Mouse (Mus musculus): ENCODE results near the gene Skor1.
A peak's percentile ranks its signal among the peaks of the same experiment; 100 is the strongest.

Skor1 gene

GRCm38 (mm10) chr9:63133659-63134058, 15.1 kb downstream of the Skor1 start:
- DNase-seq (ENCODE audit: low spot score in 2 of 2) = no peak

GRCm38 (mm10) chr9:63132673-63133601, 15.8 kb downstream of the Skor1 start:
- peak; percentile 92 to 94 for DNase-seq (ENCODE audit: low spot score in 2 of 2)

GRCm38 (mm10) chr9:63131957-63132602, 16.7 kb downstream of the Skor1 start:
- DNase-seq (ENCODE audit: low spot score in 2 of 2) = peak in 1 of 2 experiments; percentile 31

- no peak for DNase-seq (ENCODE audit: low spot score in 2 of 2)
Measured at GRCm38 (mm10) chr9:63129641-63130041, 19.1 kb downstream of the Skor1 start.

GRCm38 (mm10) chr9:63124512-63124911, 24.2 kb downstream of the Skor1 start:
- no peak for DNase-seq (ENCODE audit: low spot score in 2 of 2)

GRCm38 (mm10) chr9:63123451-63124438, 25.0 kb downstream of the Skor1 start:
- peak; percentile 79 to 81 for DNase-seq (ENCODE audit: low spot score in 2 of 2)

GRCm38 (mm10) chr9:63122161-63122833, 26.5 kb downstream of the Skor1 start:
- no peak for DNase-seq (ENCODE audit: low spot score in 2 of 2)

- no peak for DNase-seq (ENCODE audit: low spot score in 2 of 2)
Measured at GRCm38 (mm10) chr9:63118385-63118784, 30.4 kb downstream of the Skor1 start.

- no peak for DNase-seq (ENCODE audit: low spot score in 2 of 2)
Measured at GRCm38 (mm10) chr9:63112514-63112913, 36.2 kb downstream of the Skor1 start.

- no peak for DNase-seq (ENCODE audit: low spot score in 2 of 2)
Measured at GRCm38 (mm10) chr9:63109782-63110087, 39.0 kb downstream of the Skor1 start.

- peak; percentile 48 for DNase-seq (ENCODE audit: low spot score in 2 of 2)
Measured at GRCm38 (mm10) chr9:63109020-63109781, 39.6 kb downstream of the Skor1 start.

GRCm38 (mm10) chr9:63108580-63108979, 40.2 kb downstream of the Skor1 start:
- no peak for DNase-seq (ENCODE audit: low spot score in 2 of 2)

GRCm38 (mm10) chr9:63100660-63101059, 48.1 kb downstream of the Skor1 start:
- DNase-seq (ENCODE audit: low spot score in 2 of 2) = no peak

GRCm38 (mm10) chr9:63099876-63100275, 48.9 kb downstream of the Skor1 start:
- DNase-seq (ENCODE audit: low spot score in 2 of 2) = no peak

GRCm38 (mm10) chr9:63099344-63099743, 49.4 kb downstream of the Skor1 start:
- DNase-seq (ENCODE audit: low spot score in 2 of 2) = no peak

GRCm38 (mm10) chr9:63098887-63099286, 49.9 kb downstream of the Skor1 start:
- DNase-seq (ENCODE audit: low spot score in 2 of 2) = no peak

GRCm38 (mm10) chr9:63097204-63097603, 51.6 kb downstream of the Skor1 start:
- no peak for DNase-seq (ENCODE audit: low spot score in 2 of 2)

GRCm38 (mm10) chr9:63094030-63094429, 54.7 kb downstream of the Skor1 start:
- no peak for DNase-seq (ENCODE audit: low spot score in 2 of 2)

- DNase-seq (ENCODE audit: low spot score in 2 of 2) = no peak
Measured at GRCm38 (mm10) chr9:63092567-63092966, 56.2 kb downstream of the Skor1 start.

- DNase-seq (ENCODE audit: low spot score in 2 of 2) = peak in 1 of 2 experiments; percentile 7
Measured at GRCm38 (mm10) chr9:63091971-63092528, 56.7 kb downstream of the Skor1 start.
